Mouse (Mus musculus) MEL (cell line): ENCODE data around the gene Samm50. TPM values are rescaled to one million over a fixed set of nuclear protein-coding genes. Genes with fewer than 3 reads are reported as not detected.

Source experiments
- DNase-seq: peaks from one replicate; pipeline ENCODE4 v3.0.0; 2011; ENCODE audit warnings: low read depth, low spot score
- H3K27ac ChIP-seq: 2 replicates; pipeline ENCODE4 v1.5.1; 2012; ENCODE audit warnings: low read depth, mild to moderate bottlenecking, control low read depth, low read length, moderate library complexity; ENCODE audit not compliant: control insufficient read depth
- H3K27me3 ChIP-seq, 2 experiments: fragments of 150-350 bp in 1 of 2; sonication (generic) in 1 of 2; 2 replicates each; pipeline ENCODE4 v1.6.1; 2012; ENCODE audit warnings: low read length in 2 of 2, mild to moderate bottlenecking in 2 of 2, improper control_type of control experiment in 1 of 2, moderate library complexity in 1 of 2; ENCODE audit not compliant: insufficient read depth in 2 of 2, control insufficient read depth in 1 of 2
- H3K36me3 ChIP-seq, 2 experiments: 2 replicates each; pipeline ENCODE4 v1.6.1; 2012 to 2014; ENCODE audit warnings: low read length in 2 of 2, improper control_type of control experiment in 1 of 2, inconsistent platforms in 1 of 2, mild to moderate bottlenecking in 1 of 2; ENCODE audit not compliant: insufficient read depth in 2 of 2, control insufficient read depth in 1 of 2
- H3K4me1 ChIP-seq, 2 experiments: fragments of 150-350 bp in 1 of 2; sonication (generic) in 1 of 2; 2 replicates each; pipeline ENCODE4 v1.6.1; 2012; ENCODE audit warnings: low read length in 2 of 2, improper control_type of control experiment in 1 of 2, mild to moderate bottlenecking in 1 of 2; ENCODE audit not compliant: insufficient read depth in 2 of 2, control insufficient read depth in 1 of 2
- H3K4me3 ChIP-seq, 2 experiments: fragments of 150-350 bp in 1 of 2; sonication (generic) in 1 of 2; 2 replicates each; pipeline ENCODE4 v1.5.1; 2012; ENCODE audit warnings: low read depth in 2 of 2, low read length in 2 of 2, mild to moderate bottlenecking in 2 of 2, moderate library complexity in 2 of 2, control low read depth in 1 of 2, improper control_type of control experiment in 1 of 2; ENCODE audit not compliant: control insufficient read depth in 1 of 2, insufficient read depth in 1 of 2
- H3K79me2 ChIP-seq: 2 replicates; pipeline ENCODE4 v1.6.1; 2012; ENCODE audit warnings: mild to moderate bottlenecking, low read length, moderate library complexity; ENCODE audit not compliant: control insufficient read depth, poor library complexity, insufficient read depth
- H3K9ac ChIP-seq: 2 replicates; pipeline ENCODE4 v1.6.1; 2012; ENCODE audit warnings: low read depth, mild to moderate bottlenecking, control low read depth, low read length, moderate library complexity; ENCODE audit not compliant: control insufficient read depth, poor library complexity, severe bottlenecking
- H3K9me3 ChIP-seq: fragments of 150-350 bp; sonication (generic); replicated peaks from 2 replicates; pipeline ENCODE4 v1.6.1; 2012; ENCODE audit warnings: mild to moderate bottlenecking, low read length, improper control_type of control experiment, moderate library complexity; ENCODE audit not compliant: insufficient read depth
- BHLHE40 ChIP-seq: IDR thresholded peaks from 2 replicates; pipeline ENCODE4 v1.6.1; 2012; ENCODE audit warnings: low read depth, mild to moderate bottlenecking, inconsistent platforms, low read length, improper control_type of control experiment, borderline replicate concordance
- CHD2 ChIP-seq: IDR thresholded peaks from 2 replicates; pipeline ENCODE4 v1.6.1; 2011; ENCODE audit warnings: low read length, improper control_type of control experiment
- CTCF ChIP-seq, 3 experiments: IDR thresholded peaks in 2 of 3; conservative IDR thresholded peaks in 1 of 3; 2 replicates each; pipeline ENCODE4 v1.5.1; 2011 to 2012; ENCODE audit warnings: low read length in 3 of 3, low read depth in 2 of 3, mild to moderate bottlenecking in 2 of 3, improper control_type of control experiment in 1 of 3, inconsistent platforms in 1 of 3, mixed read lengths in 1 of 3, moderate library complexity in 1 of 3; ENCODE audit not compliant: control insufficient read depth in 1 of 3, insufficient read depth in 1 of 3, poor library complexity in 1 of 3, severe bottlenecking in 1 of 3
- EP300 ChIP-seq, 2 experiments: IDR thresholded peaks; 2 replicates each; pipeline ENCODE4 v1.6.1; 2011; ENCODE audit warnings: improper control_type of control experiment in 2 of 2, low read length in 2 of 2, low read depth in 1 of 2, mild to moderate bottlenecking in 1 of 2
- GATA1 ChIP-seq: IDR thresholded peaks from 2 replicates; pipeline ENCODE4 v1.6.1; 2011; ENCODE audit warnings: low read depth, low read length, improper control_type of control experiment
- JUND ChIP-seq: IDR thresholded peaks from 2 replicates; pipeline ENCODE4 v1.6.1; 2011; ENCODE audit warnings: low read depth, mild to moderate bottlenecking, improper control_type of control experiment, low read length
- MAFK ChIP-seq: IDR thresholded peaks from 2 replicates; pipeline ENCODE4 v1.6.1; 2011; ENCODE audit warnings: low read depth, mild to moderate bottlenecking, low read length, improper control_type of control experiment, borderline replicate concordance
- MAX ChIP-seq: IDR thresholded peaks from 2 replicates; pipeline ENCODE4 v1.6.1; 2011; ENCODE audit warnings: low read length, improper control_type of control experiment
- MEF2A ChIP-seq: IDR thresholded peaks from 2 replicates; pipeline ENCODE4 v1.6.1; 2014; ENCODE audit warnings: low read depth, mild to moderate bottlenecking, inconsistent platforms, low read length, improper control_type of control experiment; ENCODE audit not compliant: poor library complexity, insufficient replicate concordance, severe bottlenecking; ENCODE audit errors: extremely low read depth
- MYB ChIP-seq: IDR thresholded peaks from 2 replicates; pipeline ENCODE4 v1.6.1; 2011; ENCODE audit warnings: mild to moderate bottlenecking, low read depth, low read length, improper control_type of control experiment
- NRF1 ChIP-seq: IDR thresholded peaks from 2 replicates; pipeline ENCODE4 v1.6.1; 2014; ENCODE audit warnings: low read depth, mild to moderate bottlenecking, inconsistent platforms, low read length, improper control_type of control experiment, moderate library complexity; ENCODE audit not compliant: poor library complexity, insufficient read depth, severe bottlenecking
- POLR2A ChIP-seq, 2 experiments: IDR thresholded peaks; 2 replicates each; pipeline ENCODE4 v1.6.1; 2011 to 2012; ENCODE audit warnings: low read length in 2 of 2, mild to moderate bottlenecking in 2 of 2, control low read depth in 1 of 2, improper control_type of control experiment in 1 of 2, low read depth in 1 of 2, moderate library complexity in 1 of 2; ENCODE audit not compliant: control insufficient read depth in 1 of 2, insufficient read depth in 1 of 2, poor library complexity in 1 of 2
- POLR2AphosphoS2 ChIP-seq: IDR thresholded peaks from 2 replicates; pipeline ENCODE4 v1.6.1; 2011; ENCODE audit warnings: low read length, improper control_type of control experiment
- POLR2AphosphoS5 ChIP-seq: IDR thresholded peaks from 2 replicates; pipeline ENCODE4 v1.6.1; 2012; ENCODE audit warnings: low read depth, borderline replicate concordance, mild to moderate bottlenecking, inconsistent platforms, low read length, moderate library complexity, mixed read lengths
- SIN3A ChIP-seq: IDR thresholded peaks from 2 replicates; pipeline ENCODE4 v1.6.1; 2012; ENCODE audit warnings: low read length, improper control_type of control experiment, inconsistent platforms
- TBP ChIP-seq: IDR thresholded peaks from 2 replicates; pipeline ENCODE4 v1.8.0; 2011; ENCODE audit warnings: low read depth, low read length, improper control_type of control experiment
- UBTF ChIP-seq: IDR thresholded peaks from 2 replicates; pipeline ENCODE4 v1.6.1; 2012; ENCODE audit warnings: low read depth, mild to moderate bottlenecking, inconsistent platforms, low read length, improper control_type of control experiment, moderate library complexity, borderline replicate concordance; ENCODE audit not compliant: insufficient read depth
- ZNF384 ChIP-seq: IDR thresholded peaks from 2 replicates; pipeline ENCODE4 v1.6.1; 2012; ENCODE audit warnings: low read depth, mild to moderate bottlenecking, inconsistent platforms, low read length, improper control_type of control experiment
- polyA plus RNA-seq, 2 experiments: library from polyadenylated mRNA; stranded (reverse) in 1 of 2; unstranded in 1 of 2; fragments of >175 nt in 1 of 2; fragments of >200 nt in 1 of 2; gene quantifications; 2 replicates each; pipeline versions ENCODE4 v1.2.1 to v1.2.4; 2012; ENCODE audit warnings: low replicate concordance in 2 of 2, low read depth in 1 of 2; ENCODE audit not compliant: insufficient read length in 2 of 2, insufficient read depth in 1 of 2, missing spikeins in 1 of 2
- total RNA-seq: library from RNA; depleted of rRNA; stranded (reverse); fragments of 300-350 nt; gene quantifications from 2 replicates; pipeline ENCODE4 v1.2.3, GENCODE M21; 2012

Samm50 gene
- total and polyA plus RNA-seq, 3 experiments = 62.4 to 190 TPM; not detected in 1

GRCm38 (mm10) chr15:84224779-84225178, 32.7 kb downstream of the Samm50 start:
- Histone ChIP-seq H3K27ac (no peak overlapping the region), H3K27me3 (no peaks in the 10 kb centered on the region), H3K9me3 (no peaks in the 10 kb centered on the region), H3K9ac (no peak overlapping the region), H3K4me3 (no peak overlapping the region)
- no peak for DNase-seq
- no peak for TF ChIP-seq TBP
- TF ChIP-seq POLR2AphosphoS2 = no peak
- TF ChIP-seq CHD2 = no peak
- no peak for TF ChIP-seq MYB
- no peak for TF ChIP-seq EP300 (IDR thresholded peaks at IDR 0.05; ENCODE audit: low read depth in 1 of 2, low read length in 2 of 2)
- TF ChIP-seq NRF1 = no peak
- TF ChIP-seq GATA1 = no peak
- no peak for TF ChIP-seq CTCF (IDR thresholded peaks at IDR 0.05 in 2 of 3, conservative IDR thresholded peaks at IDR 0.05 in 1 of 3; ENCODE audit: control insufficient read depth in 1 of 3, insufficient read depth in 1 of 3, low read depth in 2 of 3, low read length in 3 of 3, poor library complexity in 1 of 3, severe bottlenecking in 1 of 3)
- no peak for TF ChIP-seq BHLHE40
- TF ChIP-seq MAX = no peak
- TF ChIP-seq MAFK = no peak
- TF ChIP-seq POLR2AphosphoS5 = no peak
- TF ChIP-seq, all 39 proteins: peak for 0
- H3K79me2 ChIP-seq = no peaks in the 10 kb centered on the region
- peaks cover 0 to 3% of the 10 kb centered on the region in 2 experiments; a peak in 2 of 4 replicates for H3K4me1 ChIP-seq
- no peaks in the 10 kb centered on the region for H3K36me3 ChIP-seq

- no peak overlapping the region for H3K9ac ChIP-seq
- no peaks in the 10 kb centered on the region for H3K9me3 ChIP-seq
- H3K36me3 ChIP-seq = peaks cover 0 to 5% of the 10 kb centered on the region in 2 experiments; a peak in 2 of 4 replicates
- H3K79me2 ChIP-seq = peaks cover under 1% of the 10 kb centered on the region; the same call in 1 of the 2 replicates
- no peaks in the 10 kb centered on the region for H3K27me3 ChIP-seq
- DNase-seq = no peak
- no peak for TF ChIP-seq SIN3A
- no peak for TF ChIP-seq MAX
- no peak for TF ChIP-seq POLR2AphosphoS2
- TF ChIP-seq POLR2A (IDR thresholded peaks at IDR 0.05; ENCODE audit: control insufficient read depth in 1 of 2, insufficient read depth in 1 of 2, low read depth in 1 of 2, low read length in 2 of 2, poor library complexity in 1 of 2) = no peak
- TF ChIP-seq ZNF384 = no peak
- TF ChIP-seq CTCF (IDR thresholded peaks at IDR 0.05 in 2 of 3, conservative IDR thresholded peaks at IDR 0.05 in 1 of 3; ENCODE audit: control insufficient read depth in 1 of 3, insufficient read depth in 1 of 3, low read depth in 2 of 3, low read length in 3 of 3, poor library complexity in 1 of 3, severe bottlenecking in 1 of 3) = no peak
- TF ChIP-seq JUND = no peak
- no peak for TF ChIP-seq UBTF
- TF ChIP-seq MEF2A = no peak
- TF ChIP-seq GATA1 = no peak
- H3K4me3 ChIP-seq = no peak overlapping the region
- no peak overlapping the region for H3K27ac ChIP-seq
- peaks cover 0 to 9% of the 10 kb centered on the region in 2 experiments; a peak in 2 of 4 replicates for H3K4me1 ChIP-seq
Measured at GRCm38 (mm10) chr15:84226918-84227317, 34.9 kb downstream of the Samm50 start.
